Mouse (Mus musculus): Measurements from ENCODE around the gene AC141477.1.

AC141477.1 gene

DNA sequence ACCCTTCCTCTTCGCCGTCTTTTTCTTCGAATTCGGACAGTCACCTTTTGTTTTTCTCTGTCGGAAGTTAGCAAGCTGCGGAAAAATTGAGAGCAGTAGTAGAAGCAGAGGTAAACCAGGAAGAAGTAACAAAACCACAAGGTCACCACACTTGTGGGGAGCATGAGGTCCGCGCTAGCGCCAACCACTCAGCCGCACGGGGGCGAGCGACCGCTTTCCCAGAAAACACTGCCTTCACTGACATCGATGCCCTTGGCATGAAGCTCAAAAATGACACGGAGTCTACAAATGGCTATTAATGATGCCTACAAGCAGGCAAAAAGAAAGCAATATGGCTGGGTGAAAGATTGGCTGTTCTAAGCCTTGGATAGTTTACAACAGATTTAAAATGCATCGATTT lies at the start of gene AC141477.1:
Gene AC141477.1 (minus strand): TSS at position 164 of the 400 bp plus-strand sequence.
- DNase-seq (ENCODE audit: low read depth, low spot score): no peak

- no peak for DNase-seq (ENCODE audit: low read depth, low spot score)
Measured at GRCm38 (mm10) chr10:76489205-76489604, 49.0 kb upstream of the AC141477.1 start.

DNA sequence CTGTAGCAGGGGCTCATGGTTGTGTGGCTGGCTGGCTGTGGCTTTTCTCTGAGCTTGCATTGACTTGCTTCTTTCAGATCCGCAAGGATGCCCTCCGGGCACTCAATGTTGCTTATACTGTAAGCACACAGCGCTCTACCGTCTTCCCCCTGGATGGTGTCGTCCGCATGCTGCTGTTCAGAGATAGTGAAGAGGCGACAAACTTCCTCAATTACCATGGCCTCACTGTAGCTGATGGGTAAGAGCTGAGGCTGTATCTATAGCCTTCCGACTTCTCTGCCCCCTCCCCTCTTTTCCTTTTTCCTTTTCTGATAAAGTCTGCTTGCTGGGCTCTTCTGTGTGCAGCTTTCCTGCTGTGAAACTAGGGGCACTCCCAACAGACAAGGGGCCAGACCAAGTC lies 48.0 kb upstream of the AC141477.1 start:
- DNase-seq (ENCODE audit: low read depth, low spot score): no peak

GRCm38 (mm10) chr10:76486302-76486701 lies 46.1 kb upstream of the AC141477.1 start:
- no peak for DNase-seq (ENCODE audit: low read depth, low spot score)

GRCm38 (mm10) chr10:76481480-76481879 lies 41.2 kb upstream of the AC141477.1 start:
- no peak for DNase-seq (ENCODE audit: low read depth, low spot score)

GRCm38 (mm10) chr10:76480851-76481250 lies 40.6 kb upstream of the AC141477.1 start:
- DNase-seq (ENCODE audit: low read depth, low spot score): no peak

GRCm38 (mm10) chr10:76473759-76474158 lies 33.5 kb upstream of the AC141477.1 start:
- no peak for DNase-seq (ENCODE audit: low read depth, low spot score)

- peak; percentile 96 for DNase-seq (ENCODE audit: low read depth, low spot score)
Measured at GRCm38 (mm10) chr10:76468203-76469162, 28.2 kb upstream of the AC141477.1 start, which contains the start of the genes Mcm3ap and Ybey. Gene Mcm3ap (plus strand): TSS chr10:76468927. Gene Ybey (minus strand): TSS chr10:76469114.

DNA sequence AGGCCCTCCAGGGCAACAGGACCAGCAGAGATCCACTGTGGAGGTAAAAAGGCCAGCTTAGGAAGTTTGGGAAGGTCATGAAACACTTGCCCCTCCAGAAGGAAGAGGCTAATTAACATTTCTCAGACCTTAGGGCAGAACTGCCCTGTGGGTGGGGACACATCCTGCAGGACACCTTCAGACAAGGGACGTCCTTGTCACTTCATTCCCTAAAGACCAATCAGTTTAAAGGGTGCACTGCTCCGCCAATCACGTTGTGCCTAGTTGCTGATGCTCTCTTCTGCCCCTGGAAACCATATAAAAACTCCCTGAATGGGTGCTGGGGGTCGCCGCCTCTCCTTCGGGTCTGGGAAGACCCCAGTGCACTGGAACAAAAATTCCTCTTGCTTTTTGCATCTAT lies 22.5 kb upstream of the AC141477.1 start:
- no peak for DNase-seq (ENCODE audit: low read depth, low spot score)

DNA sequence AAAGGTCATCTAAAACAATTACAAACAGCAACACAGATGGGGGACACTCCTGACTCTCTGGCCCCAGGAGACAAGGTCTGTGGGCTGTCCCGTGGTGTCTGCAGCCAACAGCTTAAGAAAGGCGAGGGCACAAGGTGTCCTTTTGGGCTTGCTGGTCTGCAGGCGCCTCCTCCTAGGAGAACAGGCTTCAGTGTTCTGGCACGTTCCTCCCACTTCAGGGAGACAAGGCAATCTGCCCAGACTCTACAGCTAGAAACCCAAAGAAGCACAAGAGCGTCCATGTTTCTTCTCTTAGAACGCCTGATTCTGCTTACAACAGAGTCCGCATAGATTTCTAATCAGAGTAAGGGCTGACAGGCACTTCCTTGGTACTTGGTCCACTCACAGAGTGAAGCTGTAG lies 22.1 kb upstream of the AC141477.1 start:
- DNase-seq (ENCODE audit: low read depth, low spot score): no peak

- DNase-seq (ENCODE audit: low read depth, low spot score): no peak
Measured at GRCm38 (mm10) chr10:76461255-76461654, 21.0 kb upstream of the AC141477.1 start.

DNA sequence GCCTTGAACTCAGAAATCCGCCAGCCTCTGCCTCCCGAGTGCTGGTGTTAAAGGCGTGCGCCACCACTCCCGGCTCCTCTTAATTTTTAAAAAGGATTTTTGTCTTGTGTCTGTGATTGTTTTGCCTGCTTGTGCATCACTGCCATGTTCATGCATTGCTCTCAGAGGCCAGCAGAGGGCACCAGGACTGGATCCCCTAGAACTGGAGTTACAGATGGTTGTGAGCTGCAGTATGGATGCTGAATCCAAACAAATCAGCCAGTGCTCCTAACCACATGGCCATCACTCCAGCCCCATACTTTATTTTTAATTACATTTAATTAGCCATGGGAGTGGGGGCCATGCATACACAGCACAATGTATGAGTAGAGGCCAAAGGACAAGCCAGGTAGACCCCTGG lies 15.0 kb upstream of the AC141477.1 start:
- DNase-seq (ENCODE audit: low read depth, low spot score): peak; percentile 57

- no peak for DNase-seq (ENCODE audit: low read depth, low spot score)
Measured at GRCm38 (mm10) chr10:76448851-76449250, 8.6 kb upstream of the AC141477.1 start, which contains the start of gene 2610028H24Rik. Gene 2610028H24Rik (plus strand): TSS chr10:76449081.

DNA sequence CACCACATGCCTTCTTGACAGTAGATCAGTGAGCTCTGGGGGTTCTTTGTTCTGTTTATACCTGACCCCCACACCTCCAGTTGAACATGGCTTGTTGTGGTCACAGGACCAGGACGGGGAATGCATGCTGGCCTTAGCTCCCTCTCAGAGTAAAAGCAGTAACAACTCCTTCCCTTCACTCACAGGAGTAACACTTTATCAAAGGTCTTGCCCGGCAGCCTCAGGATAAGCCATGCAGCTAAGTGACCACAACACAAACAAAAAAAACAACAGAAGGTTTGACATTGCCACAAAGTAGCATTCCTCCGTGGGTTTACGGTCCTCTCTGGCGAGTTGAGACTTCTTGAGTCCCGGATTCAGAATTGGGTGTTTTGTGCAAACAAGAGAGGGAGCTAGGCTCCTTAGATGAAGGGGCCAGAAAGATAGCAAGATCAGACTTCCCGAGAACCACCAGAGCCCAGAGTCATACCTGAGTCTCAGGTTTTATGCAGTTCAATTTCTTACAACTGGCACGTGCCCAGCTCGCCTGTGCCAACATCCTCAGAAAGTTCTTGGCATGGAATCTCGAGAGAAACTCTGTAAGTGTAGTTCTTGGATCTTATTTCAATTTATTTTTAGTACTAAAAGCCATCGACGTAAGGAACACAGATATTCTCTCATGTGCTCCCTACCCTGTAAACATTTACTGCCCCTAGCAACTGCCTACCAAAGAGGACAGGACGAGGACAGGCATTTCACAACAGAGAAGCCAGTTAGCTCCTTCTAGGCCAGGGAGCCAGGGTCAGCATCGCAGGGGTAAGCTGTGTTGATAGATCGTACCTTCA lies 7.4 kb upstream of the AC141477.1 start:
- no peak for DNase-seq (ENCODE audit: low read depth, low spot score)

DNA sequence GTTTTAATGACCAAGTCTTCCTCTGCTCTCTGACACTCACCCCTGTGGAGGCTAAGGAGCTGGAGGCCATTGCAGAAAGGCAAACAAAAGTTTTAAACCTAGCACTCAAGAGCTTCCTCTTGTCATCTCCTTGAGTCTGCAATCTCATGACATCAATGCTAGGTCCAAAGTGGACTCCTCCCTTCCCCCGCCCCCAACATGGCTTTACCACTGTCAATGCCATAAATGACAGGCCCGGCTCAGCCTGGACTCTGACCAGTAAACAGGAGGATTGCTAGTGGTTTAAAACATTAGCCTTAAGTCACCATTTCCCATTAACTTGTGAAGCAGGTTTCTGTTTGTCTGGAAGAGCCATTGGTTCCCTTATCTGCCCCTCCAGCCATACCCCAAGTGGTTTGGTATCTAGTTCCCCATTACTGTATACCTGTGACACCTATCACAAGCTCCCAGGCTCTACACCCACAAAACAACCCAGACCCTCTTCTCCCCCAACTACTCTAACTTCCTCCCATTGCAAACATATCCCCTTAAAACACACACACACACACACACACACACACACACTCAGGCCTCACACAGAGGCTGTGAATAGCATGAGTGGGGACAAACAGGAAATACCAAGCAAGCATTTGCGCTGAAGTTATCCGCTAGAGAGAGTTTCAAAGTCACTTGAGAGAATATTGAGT lies 5.9 kb upstream of the AC141477.1 start:
- DNase-seq (ENCODE audit: low read depth, low spot score): peak; percentile 21

DNA sequence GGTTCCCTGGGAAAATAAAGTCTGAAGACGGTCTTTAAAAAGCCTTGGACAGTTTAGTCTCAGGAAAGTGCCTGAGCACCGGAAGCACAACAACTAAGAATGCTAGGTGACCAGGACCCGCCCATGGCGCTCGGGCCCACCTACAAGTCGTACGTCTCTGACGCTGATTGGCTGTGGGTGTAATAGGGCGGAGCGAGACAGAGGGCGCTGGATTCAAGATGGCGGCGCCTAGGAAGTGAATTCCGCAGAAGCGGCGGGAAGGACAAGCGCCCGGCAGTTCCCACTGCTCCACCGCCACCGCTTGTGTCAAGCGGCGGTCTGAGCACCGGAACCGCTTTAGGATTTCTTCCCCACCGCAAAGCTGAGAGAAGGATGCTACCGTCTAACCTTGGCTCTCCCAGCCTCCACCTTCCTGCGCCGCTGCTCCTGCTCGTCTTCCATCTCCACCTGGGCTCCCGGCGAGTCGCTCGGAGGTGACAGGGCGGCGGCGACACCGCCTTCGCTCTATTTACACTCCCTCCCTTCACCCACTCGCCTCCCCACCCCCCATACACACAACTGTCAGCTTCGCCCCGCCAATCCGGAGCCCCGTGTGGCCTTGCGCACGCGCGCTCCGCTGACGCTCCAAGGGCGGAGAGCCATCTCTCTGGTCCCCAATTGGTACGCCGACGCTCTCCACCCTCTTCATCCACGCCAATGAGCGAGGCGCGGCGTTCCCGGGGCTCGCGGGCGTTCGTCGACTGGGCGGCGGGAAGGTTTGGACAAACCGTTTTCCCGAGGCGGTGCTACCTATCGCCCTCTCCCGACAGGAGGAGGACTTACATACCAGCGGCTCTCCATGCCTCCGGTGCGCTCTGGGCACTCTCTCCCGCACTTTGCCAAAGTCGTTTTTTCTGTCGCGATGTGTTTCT lies 2.2 kb upstream of the AC141477.1 start, which contains the start of gene Pcnt:
Gene Pcnt (minus strand): TSS at position 609 of the 911 bp plus-strand sequence.
- peak; percentile 98 for DNase-seq (ENCODE audit: low read depth, low spot score)

DNA sequence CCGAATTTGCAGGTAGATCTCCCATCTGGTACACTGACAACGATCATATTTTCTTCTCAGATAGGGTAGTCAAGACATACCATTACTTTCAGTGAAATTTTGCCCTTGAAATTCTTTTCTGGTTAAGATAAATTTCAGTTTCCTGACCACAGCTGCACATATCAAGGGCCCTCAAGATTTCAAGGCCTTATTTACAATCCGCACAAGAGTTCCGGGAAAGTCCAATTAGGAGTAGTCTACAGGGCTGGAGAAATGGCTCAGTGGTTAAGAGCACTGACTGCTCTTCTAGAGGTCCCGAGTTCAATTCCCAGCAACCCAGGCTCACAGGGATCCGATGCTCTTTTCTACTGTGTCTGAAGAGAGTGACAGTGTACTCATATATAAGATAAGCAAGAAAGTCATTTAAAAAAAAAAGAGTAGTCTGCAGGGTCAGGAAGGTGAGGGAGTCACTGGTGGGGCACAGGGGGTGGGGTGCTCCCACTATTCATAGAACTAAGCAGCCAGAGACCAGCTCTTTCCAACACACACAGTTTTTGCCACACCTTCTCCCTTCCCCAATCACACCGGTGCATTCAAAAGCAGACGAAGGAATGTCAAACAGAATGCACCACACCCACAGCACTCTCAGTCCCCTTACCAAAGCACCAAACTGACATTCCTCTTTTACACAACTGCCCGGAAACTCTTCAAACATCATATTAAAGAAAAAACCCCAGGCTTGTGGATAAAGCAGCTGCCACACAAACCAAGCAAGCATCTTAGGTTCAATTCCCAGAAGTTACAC lies 945 bp downstream of the AC141477.1 start:
- DNase-seq (ENCODE audit: low read depth, low spot score): no peak

- DNase-seq (ENCODE audit: low read depth, low spot score): no peak
Measured at GRCm38 (mm10) chr10:76433925-76434324, 6.3 kb downstream of the AC141477.1 start.

- no peak for DNase-seq (ENCODE audit: low read depth, low spot score)
Measured at GRCm38 (mm10) chr10:76425674-76426073, 14.6 kb downstream of the AC141477.1 start.

DNA sequence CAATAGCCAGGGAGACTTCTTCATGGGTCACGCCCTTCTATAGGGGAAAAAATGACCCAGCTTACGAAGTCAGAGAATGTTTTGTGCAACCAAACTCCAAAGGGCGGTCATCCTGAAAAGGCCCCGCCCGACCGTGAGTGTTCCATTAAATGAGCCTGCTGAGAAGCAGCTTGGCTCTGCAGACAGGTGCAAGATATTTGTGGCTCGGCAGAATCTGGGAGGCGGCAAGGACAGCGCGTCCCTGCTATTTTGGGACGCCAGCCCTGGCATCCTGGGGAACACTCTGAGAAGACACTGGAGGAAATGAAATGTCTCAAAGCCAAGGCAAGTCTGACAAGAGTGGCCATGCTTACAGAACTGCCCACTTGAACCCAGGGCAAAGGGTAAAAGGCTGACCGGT lies 23.4 kb downstream of the AC141477.1 start:
- no peak for DNase-seq (ENCODE audit: low read depth, low spot score)

Data from A20 (cell line).